Mouse (Mus musculus): Measurements from ENCODE around the gene Tmtc2. TPM values are rescaled to one million over a fixed set of nuclear protein-coding genes. Genes with fewer than 3 reads are reported as not detected.

Gene Tmtc2
- polyA plus RNA-seq (2015; fragmentation: Nextera tagmentation; extraction: Ambion mirVana) = 1.3 and 1.6 TPM in 2 replicates

DNA sequence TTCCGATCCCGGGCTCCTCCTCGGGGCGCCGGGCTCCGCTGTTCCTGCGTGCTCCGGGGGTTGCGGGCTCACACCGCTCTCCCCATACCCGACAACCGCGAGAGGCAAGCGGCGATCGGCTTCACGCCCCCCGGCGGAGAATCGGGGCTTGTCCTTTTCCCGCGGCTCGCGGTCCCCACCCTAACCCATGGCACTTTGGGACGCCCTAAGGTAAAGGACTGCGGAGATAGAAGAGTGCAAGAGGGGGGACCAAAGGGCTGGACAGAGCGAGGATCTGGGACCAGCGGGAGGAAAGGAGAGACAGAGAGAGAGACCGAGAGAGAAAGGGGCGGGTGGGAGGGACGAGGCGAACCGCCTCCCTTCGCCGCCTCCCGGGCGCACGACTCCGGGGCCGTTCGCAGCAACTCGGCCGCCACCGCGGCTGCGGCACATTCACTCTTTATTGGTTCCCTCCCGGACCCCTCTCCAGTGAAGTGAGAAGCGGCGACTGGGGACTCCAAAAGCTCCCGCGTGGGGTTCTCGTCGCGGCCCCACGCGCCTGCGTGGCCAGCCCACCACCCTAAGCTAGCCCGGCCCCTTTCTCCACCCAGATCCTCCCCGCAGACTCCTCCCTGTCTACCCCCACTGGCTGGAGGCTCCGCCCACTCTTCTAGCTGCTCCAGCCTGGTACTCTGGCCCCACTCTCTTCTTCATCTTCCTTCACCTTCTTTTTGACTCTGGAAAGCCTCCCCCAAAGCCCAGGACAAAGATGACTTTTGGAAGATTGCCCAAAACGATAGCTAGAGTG is at the start of gene Tmtc2:
TSS of gene Tmtc2 (minus strand) at position 544 of the 787 bp plus-strand sequence.
- Histone ChIP-seq H3K27ac (ENCODE audit: low read depth) (peak within 1 kb of the TSS; percentile 87), H3K27me3 (ENCODE audit: insufficient read depth, low read length) (peaks cover 3% of the 10 kb centered on the region; the same call in 1 of the 2 replicates), H3K4me3 (ENCODE audit: low read depth, low read length) (peak within 1 kb of the TSS; percentile 75), H3K9me3 (ENCODE audit: low read length) (no peaks in the 10 kb centered on the region), H3K4me1 (ENCODE audit: insufficient read depth) (peaks cover 7% of the 10 kb centered on the region; the same call in 1 of the 2 replicates), H3K4me2 (ENCODE audit: low read depth, low read length) (peak within 1 kb of the TSS; percentile 96), H3K9ac (replicated peaks) (peak within 1 kb of the TSS; percentile 77), H3K36me3 (replicated peaks; ENCODE audit: insufficient read depth, low read length) (no peaks in the 10 kb centered on the region)
- peak; percentile 35 for TF ChIP-seq CTCF (IDR thresholded peaks at IDR 0.05; ENCODE audit: low read depth)
- TF ChIP-seq EP300 (IDR thresholded peaks at IDR 0.05; ENCODE audit: low read depth) = no peak
- DNase-seq = peak; percentile 84
- under 1% methylated on average over 60 of the region's 61 CpGs for WGBS (ENCODE audit: insufficient replicate concordance)
- peak; percentile 85 for ATAC-seq

DNA sequence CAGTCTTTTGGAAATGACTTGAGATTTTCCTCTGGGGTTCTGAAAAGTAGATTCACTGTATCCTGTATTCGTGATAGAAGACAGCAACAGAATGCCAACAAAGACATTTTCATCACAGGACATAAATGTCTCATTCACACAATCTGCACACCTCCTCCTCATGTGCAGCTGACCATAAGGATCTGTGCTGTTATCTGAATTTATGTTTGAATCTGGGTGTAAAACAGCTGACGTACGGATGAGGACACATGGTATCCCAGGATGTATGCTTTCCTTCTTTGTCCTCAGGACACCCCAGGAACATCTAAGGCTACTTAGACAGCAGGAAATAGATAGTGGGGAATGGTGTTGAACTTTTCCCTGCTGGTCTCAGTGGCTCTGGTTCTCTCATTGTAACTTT is 37.9 kb upstream of the Tmtc2 start:
- Histone ChIP-seq H3K27ac (ENCODE audit: low read depth) (no peak overlapping the region), H3K9me3 (ENCODE audit: low read length) (no peaks in the 10 kb centered on the region), H3K9ac (replicated peaks) (no peak overlapping the region), H3K4me2 (ENCODE audit: low read depth, low read length) (no peak overlapping the region), H3K4me1 (ENCODE audit: insufficient read depth) (no peaks in the 10 kb centered on the region), H3K36me3 (replicated peaks; ENCODE audit: insufficient read depth, low read length) (no peaks in the 10 kb centered on the region), H3K4me3 (ENCODE audit: low read depth, low read length) (no peak overlapping the region), H3K27me3 (ENCODE audit: insufficient read depth, low read length) (no peaks in the 10 kb centered on the region)
- DNase-seq = no peak
- no peak for ATAC-seq
- 75% methylated on average over 3 of the region's 3 CpGs for WGBS (ENCODE audit: insufficient replicate concordance)
- TF ChIP-seq EP300 (IDR thresholded peaks at IDR 0.05; ENCODE audit: low read depth) (no peak), CTCF (IDR thresholded peaks at IDR 0.05; ENCODE audit: low read depth) (no peak)

DNA sequence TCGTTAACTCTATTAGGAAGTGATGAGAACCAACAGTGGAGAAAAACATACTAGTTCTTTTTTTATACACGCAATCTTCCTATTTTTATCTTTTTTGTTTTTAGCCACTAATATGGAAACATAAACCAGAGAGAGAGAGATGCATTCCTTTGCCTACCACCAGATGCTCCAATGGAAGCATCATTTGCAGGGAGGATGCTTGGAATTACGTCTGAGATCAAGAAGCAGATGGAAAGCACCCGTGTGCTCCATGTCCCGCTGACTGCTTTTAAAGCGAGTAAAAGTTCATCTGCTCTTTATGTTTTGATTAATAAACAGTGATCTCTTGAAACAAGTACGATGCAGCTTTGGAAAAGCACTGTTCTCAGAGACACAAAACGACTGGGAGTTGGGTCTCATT is 24.6 kb upstream of the Tmtc2 start:
- Histone ChIP-seq H3K4me3 (ENCODE audit: low read depth, low read length) (no peak overlapping the region), H3K27ac (ENCODE audit: low read depth) (no peak overlapping the region), H3K27me3 (ENCODE audit: insufficient read depth, low read length) (no peaks in the 10 kb centered on the region), H3K36me3 (replicated peaks; ENCODE audit: insufficient read depth, low read length) (no peaks in the 10 kb centered on the region), H3K4me2 (ENCODE audit: low read depth, low read length) (no peak overlapping the region), H3K9ac (replicated peaks) (no peak overlapping the region), H3K9me3 (ENCODE audit: low read length) (no peaks in the 10 kb centered on the region), H3K4me1 (ENCODE audit: insufficient read depth) (no peaks in the 10 kb centered on the region)
- TF ChIP-seq EP300 (IDR thresholded peaks at IDR 0.05; ENCODE audit: low read depth) (no peak), CTCF (IDR thresholded peaks at IDR 0.05; ENCODE audit: low read depth) (no peak)
- 74% methylated on average over 8 of the region's 8 CpGs for WGBS (ENCODE audit: insufficient replicate concordance)
- ATAC-seq (no peak), DNase-seq (no peak)

DNA sequence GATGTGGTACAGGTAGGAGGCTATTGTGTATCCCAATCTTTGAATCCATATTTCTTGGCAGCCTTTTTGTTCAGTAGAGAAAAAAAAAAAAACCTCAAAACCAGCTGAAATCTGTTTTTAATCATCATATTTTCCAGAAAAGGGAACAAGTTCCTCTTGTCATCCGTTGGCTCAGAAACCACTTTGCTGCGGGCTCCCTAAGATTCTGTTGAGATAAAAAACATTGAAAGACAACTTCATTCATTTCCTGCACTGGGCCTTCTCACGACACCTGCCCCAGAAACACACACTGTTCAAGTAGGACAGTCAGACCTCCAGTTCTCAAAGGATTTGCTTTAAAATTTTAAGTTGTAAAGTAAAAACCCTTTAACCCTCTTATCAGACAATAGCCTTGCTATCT is 23.0 kb upstream of the Tmtc2 start:
- Histone ChIP-seq H3K9me3 (ENCODE audit: low read length) (no peaks in the 10 kb centered on the region), H3K27ac (ENCODE audit: low read depth) (no peak overlapping the region), H3K4me3 (ENCODE audit: low read depth, low read length) (no peak overlapping the region), H3K4me2 (ENCODE audit: low read depth, low read length) (no peak overlapping the region), H3K27me3 (ENCODE audit: insufficient read depth, low read length) (no peaks in the 10 kb centered on the region), H3K4me1 (ENCODE audit: insufficient read depth) (no peaks in the 10 kb centered on the region), H3K9ac (replicated peaks) (no peak overlapping the region), H3K36me3 (replicated peaks; ENCODE audit: insufficient read depth, low read length) (no peaks in the 10 kb centered on the region)
- no peak for DNase-seq
- no peak for TF ChIP-seq CTCF (IDR thresholded peaks at IDR 0.05; ENCODE audit: low read depth)
- no peak for TF ChIP-seq EP300 (IDR thresholded peaks at IDR 0.05; ENCODE audit: low read depth)
- WGBS (ENCODE audit: insufficient replicate concordance) = 38% methylated on average over 3 of the region's 3 CpGs
- no peak for ATAC-seq

DNA sequence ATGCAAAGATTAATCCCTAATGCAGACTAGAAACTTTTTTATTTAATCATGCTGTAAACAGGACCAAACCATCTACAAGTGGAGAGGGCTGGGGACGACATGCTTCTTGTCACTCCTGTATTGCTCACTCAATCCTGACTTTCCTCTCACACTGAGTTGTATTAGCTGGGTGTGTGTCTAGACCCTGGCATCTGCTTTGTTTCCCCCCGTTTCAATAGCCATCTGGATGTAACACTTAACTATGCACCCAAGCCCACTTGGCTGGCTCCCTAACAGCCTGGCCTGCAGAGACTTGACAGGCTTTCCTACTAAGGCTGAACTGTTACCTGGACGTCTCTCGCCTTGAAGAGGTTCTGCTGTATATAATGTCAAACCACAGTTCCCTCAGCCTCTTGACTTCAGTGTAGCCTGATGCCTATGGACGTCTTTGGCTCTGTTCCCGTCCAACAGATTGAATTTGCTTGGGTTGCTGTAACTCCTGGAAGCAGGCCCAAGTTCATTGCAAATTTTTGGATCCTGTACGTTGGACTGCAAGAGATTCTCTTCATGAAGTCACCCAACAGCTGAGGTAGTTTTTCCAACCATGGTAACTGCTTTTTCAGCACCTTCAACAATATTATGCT is 21.3 kb upstream of the Tmtc2 start:
- no peaks in the 10 kb centered on the region for H3K27me3 ChIP-seq (ENCODE audit: insufficient read depth, low read length)
- no peak overlapping the region for H3K9ac ChIP-seq (replicated peaks)
- no peak overlapping the region for H3K4me2 ChIP-seq (ENCODE audit: low read depth, low read length)
- no peak for ATAC-seq
- H3K4me3 ChIP-seq (ENCODE audit: low read depth, low read length) = no peak overlapping the region
- WGBS (ENCODE audit: insufficient replicate concordance) = 77% methylated on average over 7 of the region's 7 CpGs
- H3K9me3 ChIP-seq (ENCODE audit: low read length) = no peaks in the 10 kb centered on the region
- H3K27ac ChIP-seq (ENCODE audit: low read depth) = no peak overlapping the region
- DNase-seq = no peak
- H3K4me1 ChIP-seq (ENCODE audit: insufficient read depth) = no peaks in the 10 kb centered on the region
- H3K36me3 ChIP-seq (replicated peaks; ENCODE audit: insufficient read depth, low read length) = no peaks in the 10 kb centered on the region
- TF ChIP-seq EP300 (IDR thresholded peaks at IDR 0.05; ENCODE audit: low read depth) (no peak), CTCF (IDR thresholded peaks at IDR 0.05; ENCODE audit: low read depth) (no peak)

DNA sequence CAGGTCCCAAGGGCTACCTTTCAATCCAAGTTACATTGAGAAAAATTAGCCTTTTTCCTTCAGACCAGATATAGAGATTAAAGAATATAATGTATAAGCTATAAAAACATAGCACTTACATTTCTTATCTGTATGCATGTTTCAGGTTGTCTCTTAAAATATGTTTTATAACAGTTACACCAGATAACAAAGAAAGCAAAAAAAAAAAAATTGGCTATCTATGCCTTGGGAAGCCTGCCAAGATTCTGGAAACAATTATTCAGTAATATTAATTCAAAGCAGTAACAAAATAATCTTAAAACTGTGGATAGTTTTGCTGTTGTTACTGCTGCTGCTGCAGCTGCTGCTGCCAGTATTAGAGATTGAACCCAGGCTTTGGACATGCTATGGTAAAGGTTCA is 13.9 kb upstream of the Tmtc2 start:
- Histone ChIP-seq H3K9ac (replicated peaks) (no peak overlapping the region), H3K4me2 (ENCODE audit: low read depth, low read length) (no peak overlapping the region), H3K9me3 (ENCODE audit: low read length) (no peaks in the 10 kb centered on the region), H3K27ac (ENCODE audit: low read depth) (no peak overlapping the region), H3K4me1 (ENCODE audit: insufficient read depth) (no peaks in the 10 kb centered on the region), H3K36me3 (replicated peaks; ENCODE audit: insufficient read depth, low read length) (no peaks in the 10 kb centered on the region), H3K27me3 (ENCODE audit: insufficient read depth, low read length) (no peaks in the 10 kb centered on the region), H3K4me3 (ENCODE audit: low read depth, low read length) (no peak overlapping the region)
- DNase-seq = no peak
- no peak for ATAC-seq
- no peak for TF ChIP-seq CTCF (IDR thresholded peaks at IDR 0.05; ENCODE audit: low read depth)
- TF ChIP-seq EP300 (IDR thresholded peaks at IDR 0.05; ENCODE audit: low read depth) = no peak
